Mouse (Mus musculus) cerebellum, adult 2 months (tissue): ENCODE results near the gene Ptpn23. TPM values are rescaled to one million over a fixed set of nuclear protein-coding genes. Genes with fewer than 3 reads are reported as not detected.
A peak's percentile ranks its signal among the peaks of the same experiment; 100 is the strongest.
"Not testable (repeated sequence)": the region's sequence is repeated elsewhere in the genome, so short reads cannot be mapped to it uniquely, and the experiment has no call there.

ENCODE experiments used
- DNase-seq, 2 experiments: peaks; one replicate each; pipeline ENCODE4 v3.0.0; 2021
- H3K27ac ChIP-seq: fragments of 200-500 bp; 2 replicates; pipeline ENCODE4 v1.5.1; 2012; ENCODE audit warnings: low read length, control low read depth, inconsistent platforms; ENCODE audit not compliant: insufficient read depth
- H3K27me3 ChIP-seq: fragments of 200-500 bp; 2 replicates; pipeline ENCODE4 v1.6.1; 2012; ENCODE audit warnings: inconsistent platforms, mild to moderate bottlenecking, low read length, moderate library complexity; ENCODE audit not compliant: control insufficient read depth, insufficient read depth
- H3K4me1 ChIP-seq: fragments of 200-500 bp; 2 replicates; pipeline ENCODE4 v1.6.1; 2011; ENCODE audit warnings: low read length; ENCODE audit not compliant: control insufficient read depth, insufficient read depth
- H3K4me3 ChIP-seq: fragments of 200-500 bp; replicated peaks from 2 replicates; pipeline ENCODE3; 2011; ENCODE audit warnings: mild to moderate bottlenecking, low read depth, low read length, control low read depth; ENCODE audit not compliant: insufficient read depth
- CTCF ChIP-seq: fragments of 200-500 bp; IDR thresholded peaks from 2 replicates; pipeline ENCODE4 v1.5.1; 2011; ENCODE audit warnings: low read depth, mild to moderate bottlenecking, control low read depth, low read length, moderate library complexity, borderline replicate concordance; ENCODE audit not compliant: insufficient read depth
- POLR2A ChIP-seq: fragments of 200-500 bp; IDR thresholded peaks from 2 replicates; pipeline ENCODE4 v1.6.1; 2011; ENCODE audit warnings: low read length, control low read depth, borderline replicate concordance; ENCODE audit not compliant: insufficient read depth
- WGBS: fragments of 180-500 bp; shearing (Covaris S2); methylation state at CpG from one replicate; pipeline ENCODE4 v1.1.7; 2018; 5-methylcytosine and 5-hydroxymethylcytosine counted together
- polyA plus RNA-seq: library from polyadenylated mRNA; depleted of rRNA; stranded (reverse); fragments of >200 nt; gene quantifications from 2 replicates; pipeline ENCODE4 v1.2.3, GENCODE M21; 2012

Ptpn23 gene
- polyA plus RNA-seq, 1 experiment: 50.4 TPM

GRCm38 (mm10) chr9:110431241-110431640, 23.2 kb upstream of the Ptpn23 start:
- H3K27ac ChIP-seq: no peak overlapping the region
- no peak overlapping the region for H3K4me3 ChIP-seq
- WGBS: 64% methylated on average over 8 of the region's 8 CpGs
- TF ChIP-seq POLR2A: no peak
- TF ChIP-seq CTCF: no peak
- H3K4me1 ChIP-seq: no peaks in the 10 kb centered on the region
- no peaks in the 10 kb centered on the region for H3K27me3 ChIP-seq
- no peak for DNase-seq

GRCm38 (mm10) chr9:110419511-110420112, 11.6 kb upstream of the Ptpn23 start, which contains the start of gene Ngp:
Ngp (plus strand) TSS chr9:110419747.
- no peaks in the 10 kb centered on the region for H3K27me3 ChIP-seq
- 83% methylated on average over 12 of the region's 12 CpGs for WGBS
- no peak for DNase-seq
- H3K27ac ChIP-seq: no peak within 1 kb of the TSS
- no peaks in the 10 kb centered on the region for H3K4me1 ChIP-seq
- TF ChIP-seq CTCF: no peak
- no peak for TF ChIP-seq POLR2A
- no peak within 1 kb of the TSS for H3K4me3 ChIP-seq

GRCm38 (mm10) chr9:110413785-110414184, 5.8 kb upstream of the Ptpn23 start:
- TF ChIP-seq CTCF (peak; percentile 60; the same call in 1 of the 2 replicates), POLR2A (no peak)
- WGBS: 36% methylated on average over 9 of the region's 9 CpGs
- H3K27me3 ChIP-seq: no peaks in the 10 kb centered on the region
- no peak overlapping the region for H3K27ac ChIP-seq
- H3K4me1 ChIP-seq: peaks cover 4% of the 10 kb centered on the region; the same call in 1 of the 2 replicates
- DNase-seq: peak; percentile 39 to 43
- no peak overlapping the region for H3K4me3 ChIP-seq

GRCm38 (mm10) chr9:110412926-110413325, 4.9 kb upstream of the Ptpn23 start:
- 37% methylated on average over 7 of the region's 7 CpGs for WGBS
- DNase-seq: no peak
- Histone ChIP-seq H3K4me3 (no peak overlapping the region), H3K27me3 (no peaks in the 10 kb centered on the region), H3K27ac (no peak overlapping the region), H3K4me1 (peaks cover 4% of the 10 kb centered on the region; the same call in 1 of the 2 replicates)
- TF ChIP-seq CTCF (no peak), POLR2A (no peak)

GRCm38 (mm10) chr9:110410908-110411887, 3.2 kb upstream of the Ptpn23 start:
- DNase-seq: peak; percentile 67 to 72
- 37% methylated on average over 6 of the region's 6 CpGs for WGBS
- peak; percentile 89 for TF ChIP-seq CTCF
- no peak for TF ChIP-seq POLR2A
- Histone ChIP-seq H3K4me1 (peaks cover 4% of the 10 kb centered on the region; the same call in 1 of the 2 replicates), H3K27me3 (no peaks in the 10 kb centered on the region), H3K27ac (no peak overlapping the region), H3K4me3 (no peak overlapping the region)

GRCm38 (mm10) chr9:110407311-110408098, 508 bp downstream of the Ptpn23 start:
- H3K4me3 ChIP-seq: peak overlapping the region; percentile 73
- TF ChIP-seq CTCF: no peak
- no peak for TF ChIP-seq POLR2A
- H3K27me3 ChIP-seq: no peaks in the 10 kb centered on the region
- peaks cover 4% of the 10 kb centered on the region; the same call in 1 of the 2 replicates for H3K4me1 ChIP-seq
- no peak for DNase-seq
- 2% methylated on average over 41 of the region's 41 CpGs for WGBS
- H3K27ac ChIP-seq: peak overlapping the region; percentile 52

GRCm38 (mm10) chr9:110403240-110403639, 4.8 kb downstream of the Ptpn23 start:
- H3K27me3 ChIP-seq, DNase-seq, H3K4me1 ChIP-seq, H3K4me3 ChIP-seq, H3K27ac ChIP-seq: not testable (repeated sequence)
- 91% methylated on average over 4 of the region's 4 CpGs for WGBS

- H3K27me3 ChIP-seq: no peaks in the 10 kb centered on the region
- no peak for TF ChIP-seq CTCF
- no peak for TF ChIP-seq POLR2A
- no peaks in the 10 kb centered on the region; the same call in 1 of the 2 replicates for H3K4me1 ChIP-seq
- 94% methylated on average over 2 of the region's 2 CpGs for WGBS
- H3K27ac ChIP-seq: no peak overlapping the region
- no peak for DNase-seq
- no peak overlapping the region for H3K4me3 ChIP-seq
These were observed 5.3 kb downstream of the Ptpn23 start for GRCm38 (mm10) chr9:110402731-110403130.
